13 mouse cellular contexts compared by ENCODE assay signal in genomic region chrX:74645466-74646323, GRCm38 (mm10). TPM values are rescaled to one million over a fixed set of nuclear protein-coding genes. Genes with fewer than 3 reads are reported as not detected.
DNase-seq lines count a peak whose midpoint lies in the region; ATAC-seq and TF ChIP-seq lines count a peak whose summit lies in the region.
"Not testable (repeated sequence)": the region's sequence is repeated elsewhere in the genome, so short reads cannot be mapped to it uniquely, and the experiment has no call there.
"Had no signal": no experiment of that assay in that cellular context is flagged by ENCODE, and none has a peak within 500 bp of the region (broad histone marks: within the 10 kb centered on the region; RNA-seq: fewer than 3 reads in every experiment).

Gene Gm5640 (minus strand): TSS chrX:74645635.

- H3K4me1 ChIP-seq in intestine, embryonic 14.5 days (replicated peaks; ENCODE audit: control insufficient read depth, insufficient read depth, low read length); liver, postnatal 0 days (ENCODE audit: insufficient read depth); midbrain, embryonic 14.5 days (ENCODE audit: control insufficient read depth, insufficient read depth, low read length); stomach, embryonic 15.5 days: not testable (repeated sequence)

- WGBS in intestine, embryonic 14.5 days: 72% methylated on average over 2 of the region's 5 CpGs
- 31% methylated on average over 2 of the region's 5 CpGs for WGBS in liver, postnatal 0 days (ENCODE audit: insufficient replicate concordance)
- 44% methylated on average over 2 of the region's 5 CpGs for WGBS in midbrain, embryonic 14.5 days
- WGBS in stomach, embryonic 15.5 days: 70% methylated on average over 2 of the region's 5 CpGs

- TF ChIP-seq EP300 in liver, postnatal 0 days (IDR thresholded peaks at IDR 0.05; ENCODE audit: low read depth): not testable (repeated sequence)

- H3K4me2 ChIP-seq in intestine, embryonic 14.5 days (ENCODE audit: low read length); liver, postnatal 0 days (ENCODE audit: low read depth, low read length); midbrain, embryonic 14.5 days (ENCODE audit: low read length); stomach, embryonic 15.5 days: not testable (repeated sequence)

- not testable (repeated sequence) for TF ChIP-seq CTCF in liver, postnatal 0 days (IDR thresholded peaks at IDR 0.05; ENCODE audit: low read depth)

- H3K36me3 ChIP-seq in intestine, embryonic 14.5 days (ENCODE audit: control insufficient read depth, insufficient read depth, low read length); liver, postnatal 0 days (replicated peaks; ENCODE audit: insufficient read depth, low read length); midbrain, embryonic 14.5 days (ENCODE audit: control insufficient read depth, insufficient read depth, low read length); stomach, embryonic 15.5 days: not testable (repeated sequence)

- DNase-seq in R1 (ENCODE audit: low read depth, low spot score): peak; percentile 6
- DNase-seq in embryo, embryonic 10.5 days (ENCODE audit: low spot score): peak; percentile 0
- peak; percentile 72 for DNase-seq in heart, adult 11 months
- DNase-seq in intestine, embryonic 14.5 days (ENCODE audit: low spot score): peak; percentile 47
- DNase-seq in layer of hippocampus, adult 11-12 months (ENCODE audit: low spot score): peak; percentile 48
- DNase-seq in liver, postnatal 0 days: not testable (repeated sequence)
- peak; percentile 31 for DNase-seq in midbrain, embryonic 14.5 days

- not testable (repeated sequence) for H3K9me3 ChIP-seq in intestine, embryonic 14.5 days (ENCODE audit: control insufficient read depth, low read length); liver, postnatal 0 days (ENCODE audit: low read length); midbrain, embryonic 14.5 days (ENCODE audit: control insufficient read depth, low read length); stomach, embryonic 15.5 days

- not testable (repeated sequence) for H3K27me3 ChIP-seq in intestine, embryonic 14.5 days (replicated peaks; ENCODE audit: control insufficient read depth, insufficient read depth, low read length); liver, postnatal 0 days (ENCODE audit: insufficient read depth, low read length); midbrain, embryonic 14.5 days (ENCODE audit: control insufficient read depth, insufficient read depth, low read length); stomach, embryonic 15.5 days (replicated peaks)

- H3K27ac ChIP-seq in intestine, embryonic 14.5 days (ENCODE audit: low read depth); liver, postnatal 0 days (ENCODE audit: low read depth); midbrain, embryonic 14.5 days (replicated peaks; ENCODE audit: low read depth, low read length); stomach, embryonic 15.5 days: not testable (repeated sequence)

- H3K4me3 ChIP-seq in intestine, embryonic 14.5 days (ENCODE audit: low read depth, low read length); liver, postnatal 0 days (ENCODE audit: low read depth, low read length); midbrain, embryonic 14.5 days (replicated peaks; ENCODE audit: low read depth, low read length); stomach, embryonic 15.5 days (replicated peaks): not testable (repeated sequence)

- not testable (repeated sequence) for H3K9ac ChIP-seq in intestine, embryonic 14.5 days (ENCODE audit: low read length); liver, postnatal 0 days (replicated peaks); midbrain, embryonic 14.5 days (replicated peaks; ENCODE audit: low read length); stomach, embryonic 15.5 days

- peak; percentile 40; the same call in 1 of the 2 replicates for ATAC-seq in intestine, embryonic 14.5 days (replicated peaks; ENCODE audit: low FRiP score, low TSS enrichment, low read depth)
- peak; percentile 69 for ATAC-seq in liver, postnatal 0 days
- ATAC-seq in midbrain, embryonic 14.5 days (ENCODE audit: low FRiP score, low TSS enrichment): peak; percentile 68
- peak; percentile 27; the same call in 1 of the 2 replicates for ATAC-seq in stomach, embryonic 15.5 days (ENCODE audit: insufficient read depth, low FRiP score, low read depth)

RNA-seq across cellular contexts. Expression of gene Gm5640, which starts in this region (rescaled TPM):
- not detected in 2 replicates for polyA plus RNA-seq in intestine, embryonic 14.5 days (2014; fragmentation: Nextera tagmentation; extraction: Ambion mirVana)
- polyA plus RNA-seq in liver, postnatal 0 days (2015; fragmentation: Nextera tagmentation; extraction: Ambion mirVana): 0.05 and 0.13 TPM in 2 replicates
- polyA plus RNA-seq in midbrain, embryonic 14.5 days (2014; fragmentation: Nextera tagmentation; extraction: Ambion mirVana): 0.17 TPM in 1 of 2 replicates, not detected in the other
- not detected in 2 replicates for polyA plus RNA-seq in stomach, embryonic 15.5 days (2015; fragmentation: Nextera tagmentation; extraction: Ambion mirVana)
- polyA plus RNA-seq: C2C12; embryonic facial prominence, embryonic 13.5 days; forebrain, embryonic 11.5 days; limb, embryonic 12.5 days; lung, embryonic 16.5 days had no signal

Comparison
In these comparisons a context has a peak if more than half of its experiments do, and no peak if none do; other contexts are left out.
1. Peak in DNase-seq and ATAC-seq in intestine, embryonic 14.5 days; RNA of the gene not detected or under 1 TPM.
2. Peak in ATAC-seq in liver, postnatal 0 days; RNA of the gene not detected or under 1 TPM.
3. Peak in DNase-seq and ATAC-seq in midbrain, embryonic 14.5 days; RNA of the gene not detected or under 1 TPM.
4. Peak in ATAC-seq in stomach, embryonic 15.5 days; RNA of the gene not detected or under 1 TPM.